Mouse (Mus musculus): Measurements from ENCODE around the gene Cfdp1.

The Cfdp1 gene

GRCm38 (mm10) chr8:111772083-111772482 is 82.0 kb downstream of the Cfdp1 start:
- no peak for DNase-seq (ENCODE audit: extremely low read depth, insufficient read length, low spot score)

- DNase-seq (ENCODE audit: extremely low read depth, insufficient read length, low spot score) = no peak
Observed at GRCm38 (mm10) chr8:111771625-111772020, 82.5 kb downstream of the Cfdp1 start.

DNA sequence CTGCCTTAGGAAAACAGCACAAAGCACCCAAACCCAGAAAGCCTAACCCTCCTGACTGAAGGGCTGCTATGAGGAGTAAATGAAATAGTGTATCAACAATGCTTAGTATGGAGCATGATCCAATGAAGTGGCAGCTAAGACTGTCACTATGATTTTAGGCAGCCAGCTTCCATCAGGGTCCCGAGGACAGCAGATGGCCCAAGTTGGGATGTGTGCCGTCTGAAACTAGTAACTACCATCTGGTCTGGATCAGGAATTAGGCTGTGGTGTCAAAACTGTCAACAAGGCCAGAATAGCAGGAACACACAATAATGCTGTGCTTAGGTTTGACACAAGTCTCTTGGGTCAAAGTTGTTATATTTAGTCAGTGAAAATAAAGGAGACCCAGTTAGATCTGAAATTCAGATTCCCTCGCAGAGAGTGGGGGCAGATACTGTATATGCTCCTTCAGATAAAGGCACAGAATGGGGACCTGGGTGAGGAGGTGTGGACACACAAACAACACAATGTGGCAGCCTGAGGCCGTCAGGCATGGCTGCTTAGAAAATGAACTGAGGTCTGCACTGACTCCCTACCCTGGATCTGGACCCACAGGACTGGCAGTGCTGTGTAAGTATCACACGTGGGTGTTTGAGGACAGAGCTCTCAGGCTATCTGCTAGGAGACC is 83.0 kb downstream of the Cfdp1 start:
- no peak for DNase-seq (ENCODE audit: extremely low read depth, insufficient read length, low spot score)

DNA sequence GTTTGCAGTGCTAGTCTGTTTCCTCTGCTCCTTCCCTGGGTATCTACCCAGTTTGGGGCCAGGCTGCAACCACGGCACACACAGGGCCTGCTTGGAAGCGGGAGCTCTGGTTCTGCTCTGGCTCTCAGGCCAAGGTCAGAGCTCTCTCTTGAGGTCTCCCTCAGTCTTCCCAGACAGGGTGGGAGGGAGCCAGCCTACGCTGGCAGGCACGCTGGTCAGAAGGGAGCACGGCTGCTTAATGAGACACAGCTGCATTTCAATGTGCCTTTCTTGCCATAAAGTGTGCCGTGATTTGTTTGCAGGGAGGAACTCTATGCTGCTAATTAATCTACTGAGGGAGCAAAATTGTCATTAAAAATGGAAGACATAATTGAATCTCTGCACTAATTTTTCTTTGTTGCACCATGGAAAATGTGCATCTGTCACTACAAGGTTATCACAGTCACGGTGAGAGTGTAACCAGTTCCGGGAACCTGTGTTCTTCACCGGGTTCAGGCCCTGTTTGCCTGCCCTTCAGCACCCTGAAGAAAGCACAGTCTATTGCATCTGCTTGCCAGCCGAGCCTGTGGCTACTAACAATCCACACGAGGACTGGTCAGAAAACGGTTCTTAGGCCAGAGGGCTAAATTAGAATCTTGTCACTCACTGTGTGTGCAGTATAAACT is 84.2 kb downstream of the Cfdp1 start:
- no peak for DNase-seq (ENCODE audit: extremely low read depth, insufficient read length, low spot score)

- DNase-seq (ENCODE audit: extremely low read depth, insufficient read length, low spot score) = no peak
Observed at GRCm38 (mm10) chr8:111769296-111769695, 84.8 kb downstream of the Cfdp1 start.

- no peak for DNase-seq (ENCODE audit: extremely low read depth, insufficient read length, low spot score)
Observed at GRCm38 (mm10) chr8:111768651-111769050, 85.4 kb downstream of the Cfdp1 start.

GRCm38 (mm10) chr8:111765616-111766015 is 88.5 kb downstream of the Cfdp1 start:
- no peak for DNase-seq (ENCODE audit: extremely low read depth, insufficient read length, low spot score)

- DNase-seq (ENCODE audit: extremely low read depth, insufficient read length, low spot score) = no peak
Observed at GRCm38 (mm10) chr8:111765096-111765495, 89.0 kb downstream of the Cfdp1 start.

DNA sequence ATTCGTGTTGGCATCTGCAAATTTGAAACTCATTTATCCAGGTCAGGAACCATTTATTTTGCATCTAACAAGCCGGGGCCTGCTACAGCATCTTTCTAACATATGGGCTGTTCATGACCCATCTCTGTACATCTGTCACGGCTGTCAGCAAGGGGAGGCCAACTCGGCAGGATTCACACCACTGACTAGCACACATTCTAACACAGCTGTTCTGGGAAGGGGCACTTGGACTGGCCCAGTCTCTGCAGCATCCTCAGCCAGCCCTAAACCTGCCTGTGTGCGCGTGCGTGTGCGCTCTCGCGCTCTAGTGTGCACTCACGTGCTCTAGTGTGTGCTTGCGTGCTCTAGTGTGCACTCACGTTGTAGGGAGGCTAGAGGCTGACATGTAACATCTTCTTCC is 93.4 kb downstream of the Cfdp1 start:
- DNase-seq (ENCODE audit: extremely low read depth, insufficient read length, low spot score) = no peak

DNA sequence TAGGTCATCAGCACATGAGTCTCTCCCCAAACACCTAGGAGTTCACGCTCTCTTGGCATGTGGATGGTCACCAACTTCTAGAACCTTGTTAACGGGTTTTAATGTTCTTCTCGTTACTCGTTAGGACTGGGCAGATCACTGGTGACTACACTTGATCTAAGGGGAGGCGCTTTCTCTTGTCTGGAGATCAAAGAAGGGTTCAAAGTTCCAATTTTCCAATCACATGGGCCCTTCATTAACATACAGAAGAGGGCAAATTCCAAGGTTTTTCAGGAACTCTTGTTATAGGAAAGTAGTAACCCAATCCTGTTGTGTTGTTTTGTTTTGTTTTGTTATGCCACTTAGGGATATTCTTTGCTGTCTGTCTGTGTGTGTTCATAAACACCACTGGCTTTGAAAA is 95.3 kb downstream of the Cfdp1 start:
- DNase-seq (ENCODE audit: extremely low read depth, insufficient read length, low spot score) = no peak

- no peak for DNase-seq (ENCODE audit: extremely low read depth, insufficient read length, low spot score)
Observed at GRCm38 (mm10) chr8:111757599-111757998, 96.5 kb downstream of the Cfdp1 start.

DNA sequence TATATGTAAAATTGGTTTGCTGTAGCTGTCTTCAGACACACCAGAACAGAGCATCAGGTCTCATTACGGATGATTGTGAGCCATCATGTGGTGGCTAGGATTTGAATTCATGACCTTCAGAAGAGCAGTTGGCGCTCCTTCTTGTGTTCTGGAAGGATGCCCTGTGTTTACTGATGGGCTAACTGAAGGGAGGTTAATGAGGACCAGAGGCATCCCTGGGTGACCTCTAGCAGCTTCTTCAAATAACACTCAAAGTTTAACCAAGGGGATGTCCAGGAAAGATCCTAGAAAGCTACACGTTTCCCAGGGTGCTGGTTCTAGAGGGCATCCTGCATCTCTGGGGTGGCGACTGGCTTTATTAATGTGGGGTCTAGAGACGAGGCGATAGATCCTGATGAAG is 99.4 kb downstream of the Cfdp1 start:
- DNase-seq (ENCODE audit: extremely low read depth, insufficient read length, low spot score) = no peak

DNA sequence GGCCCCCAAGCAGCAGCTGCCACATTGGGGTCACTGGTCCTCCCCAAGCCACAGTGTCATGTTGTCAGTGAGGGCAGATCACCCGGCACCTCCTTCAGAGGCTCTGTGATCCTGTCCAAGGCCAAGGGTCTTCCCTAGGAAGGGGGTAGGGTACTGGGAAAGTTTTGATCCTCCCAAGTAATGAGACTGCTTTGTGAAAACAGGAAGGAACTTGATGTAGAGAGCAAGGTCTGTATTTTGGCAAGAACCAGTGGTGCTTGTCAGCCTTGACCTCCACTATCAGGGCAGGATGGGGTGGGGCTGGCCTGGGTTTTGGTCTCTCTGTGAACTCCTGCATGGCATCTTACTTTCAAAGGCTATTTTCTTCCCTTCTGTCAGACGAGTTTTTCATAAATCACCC is 100.0 kb downstream of the Cfdp1 start:
- DNase-seq (ENCODE audit: extremely low read depth, insufficient read length, low spot score) = no peak

- no peak for DNase-seq (ENCODE audit: extremely low read depth, insufficient read length, low spot score)
Observed at GRCm38 (mm10) chr8:111748766-111749165, 105.3 kb downstream of the Cfdp1 start.

- DNase-seq (ENCODE audit: extremely low read depth, insufficient read length, low spot score) = peak; percentile 71
Observed at GRCm38 (mm10) chr8:111747866-111748649, 106.0 kb downstream of the Cfdp1 start.

GRCm38 (mm10) chr8:111746582-111747465 is 107.3 kb downstream of the Cfdp1 start:
- DNase-seq (ENCODE audit: extremely low read depth, insufficient read length, low spot score) = peak; percentile 83

GRCm38 (mm10) chr8:111745591-111746418 is 108.3 kb downstream of the Cfdp1 start:
- DNase-seq (ENCODE audit: extremely low read depth, insufficient read length, low spot score) = peak; percentile 87

- DNase-seq (ENCODE audit: extremely low read depth, insufficient read length, low spot score) = no peak
Observed at GRCm38 (mm10) chr8:111745086-111745485, 109.0 kb downstream of the Cfdp1 start.

- DNase-seq (ENCODE audit: extremely low read depth, insufficient read length, low spot score) = peak; percentile 77
Observed at GRCm38 (mm10) chr8:111743792-111744696, 110.0 kb downstream of the Cfdp1 start, which contains the start of gene Bcar1. Bcar1 (minus strand) TSS chr8:111743809.
